Mouse (Mus musculus): ENCODE data around the gene Bcl7a.

Bcl7a gene

GRCm38 (mm10) chr5:123382686-123383085 is 39.1 kb downstream of the Bcl7a start:
- no peak for TF ChIP-seq GATA4 (IDR thresholded peaks at IDR 0.05; ENCODE audit: insufficient replicate concordance, low read length)

GRCm38 (mm10) chr5:123388452-123388851 is 44.8 kb downstream of the Bcl7a start:
- TF ChIP-seq GATA4 (IDR thresholded peaks at IDR 0.05; ENCODE audit: insufficient replicate concordance, low read length): no peak

GRCm38 (mm10) chr5:123390536-123391441 is 47.2 kb downstream of the Bcl7a start:
- TF ChIP-seq GATA4 (IDR thresholded peaks at IDR 0.05; ENCODE audit: insufficient replicate concordance, low read length): no peak

GRCm38 (mm10) chr5:123391442-123391809 is 47.8 kb downstream of the Bcl7a start:
- no peak for TF ChIP-seq GATA4 (IDR thresholded peaks at IDR 0.05; ENCODE audit: insufficient replicate concordance, low read length)

GRCm38 (mm10) chr5:123393786-123394302 is 50.2 kb downstream of the Bcl7a start:
- TF ChIP-seq GATA4 (IDR thresholded peaks at IDR 0.05; ENCODE audit: insufficient replicate concordance, low read length): no peak

GRCm38 (mm10) chr5:123394303-123394956 is 50.8 kb downstream of the Bcl7a start, which contains the start of gene Mlxip:
Mlxip (plus strand) TSS chr5:123394798.
- TF ChIP-seq GATA4 (IDR thresholded peaks at IDR 0.05; ENCODE audit: insufficient replicate concordance, low read length): 0 out of 2 replicates have a peak, but pooled peaks have one; percentile 10

GRCm38 (mm10) chr5:123394957-123395881 is 51.6 kb downstream of the Bcl7a start:
- no peak for TF ChIP-seq GATA4 (IDR thresholded peaks at IDR 0.05; ENCODE audit: insufficient replicate concordance, low read length)

- TF ChIP-seq GATA4 (IDR thresholded peaks at IDR 0.05; ENCODE audit: insufficient replicate concordance, low read length): no peak
Measured at GRCm38 (mm10) chr5:123396901-123397464, 53.3 kb downstream of the Bcl7a start.

- TF ChIP-seq GATA4 (IDR thresholded peaks at IDR 0.05; ENCODE audit: insufficient replicate concordance, low read length): peak; percentile 63; the same call in 1 of the 2 replicates
Measured at GRCm38 (mm10) chr5:123397786-123398185, 54.2 kb downstream of the Bcl7a start.

GRCm38 (mm10) chr5:123398856-123399498 is 55.3 kb downstream of the Bcl7a start:
- no peak for TF ChIP-seq GATA4 (IDR thresholded peaks at IDR 0.05; ENCODE audit: insufficient replicate concordance, low read length)

GRCm38 (mm10) chr5:123404480-123404879 is 60.8 kb downstream of the Bcl7a start:
- TF ChIP-seq GATA4 (IDR thresholded peaks at IDR 0.05; ENCODE audit: insufficient replicate concordance, low read length): no peak

- no peak for TF ChIP-seq GATA4 (IDR thresholded peaks at IDR 0.05; ENCODE audit: insufficient replicate concordance, low read length)
Measured at GRCm38 (mm10) chr5:123406952-123407351, 63.3 kb downstream of the Bcl7a start.

GRCm38 (mm10) chr5:123408176-123408575 is 64.5 kb downstream of the Bcl7a start:
- no peak for TF ChIP-seq GATA4 (IDR thresholded peaks at IDR 0.05; ENCODE audit: insufficient replicate concordance, low read length)

- no peak for TF ChIP-seq GATA4 (IDR thresholded peaks at IDR 0.05; ENCODE audit: insufficient replicate concordance, low read length)
Measured at GRCm38 (mm10) chr5:123412193-123412592, 68.6 kb downstream of the Bcl7a start.

Measured in liver, adult (tissue).